Mouse (Mus musculus) limb, embryonic 14.5 days (tissue): ENCODE measurements around the gene Prss22. TPM values are rescaled to one million over a fixed set of nuclear protein-coding genes. Genes with fewer than 3 reads are reported as not detected.
A peak's percentile ranks its signal among the peaks of the same experiment; 100 is the strongest.

ENCODE experiments used
- ATAC-seq: fragments of 200-750 bp; cut with Nextera tagmentation; 2 replicates; pipeline ENCODE4 v1.8.0; 2017; ENCODE audit warnings: low read depth, moderate number of reproducible peaks, moderate TSS enrichment; ENCODE audit not compliant: low FRiP score
- DNase-seq: peaks from one replicate; pipeline ENCODE4 v3.0.0-alpha.2; 2015; ENCODE audit warnings: low spot score
- H3K27ac ChIP-seq: fragments of 300-500 bp; sonication (generic); replicated peaks from 2 replicates; pipeline ENCODE4 v1.5.1; 2014; ENCODE audit warnings: low read depth, mild to moderate bottlenecking, low read length, moderate library complexity, mixed read lengths
- H3K27me3 ChIP-seq: fragments of 300-500 bp; sonication (generic); 2 replicates; pipeline ENCODE4 v1.6.1; 2014; ENCODE audit warnings: low read length, mixed read lengths; ENCODE audit not compliant: control insufficient read depth, insufficient read depth
- H3K36me3 ChIP-seq: fragments of 300-500 bp; sonication (generic); 2 replicates; pipeline ENCODE4 v1.6.1; 2014; ENCODE audit warnings: mild to moderate bottlenecking, low read length, moderate library complexity, mixed read lengths; ENCODE audit not compliant: control insufficient read depth, insufficient read depth
- H3K4me1 ChIP-seq: fragments of 300-500 bp; sonication (generic); 2 replicates; pipeline ENCODE4 v1.6.1; 2014; ENCODE audit warnings: antibody characterized with exemption, low read length, mixed read lengths; ENCODE audit not compliant: control insufficient read depth, insufficient read depth
- H3K4me2 ChIP-seq: fragments of 300-500 bp; sonication (generic); replicated peaks from 2 replicates; pipeline ENCODE4 v1.6.1; 2014; ENCODE audit warnings: low read depth, mild to moderate bottlenecking, low read length, moderate library complexity; ENCODE audit not compliant: severe bottlenecking
- H3K4me3 ChIP-seq: fragments of 300-500 bp; sonication (generic); replicated peaks from 2 replicates; pipeline ENCODE4 v1.5.1; 2014; ENCODE audit warnings: low read length
- H3K9ac ChIP-seq: fragments of 300-500 bp; sonication (generic); 2 replicates; pipeline ENCODE4 v1.6.1; 2014; ENCODE audit warnings: mild to moderate bottlenecking, low read depth, low read length, moderate library complexity; ENCODE audit not compliant: severe bottlenecking
- H3K9me3 ChIP-seq: fragments of 300-500 bp; sonication (generic); 2 replicates; pipeline ENCODE4 v1.6.1; 2016; ENCODE audit warnings: low read length; ENCODE audit not compliant: control insufficient read depth
- POLR2A ChIP-seq: fragments of 200-500 bp; IDR thresholded peaks from 2 replicates; pipeline ENCODE4 v1.8.0; 2012; ENCODE audit warnings: inconsistent platforms, mild to moderate bottlenecking, moderate library complexity, borderline replicate concordance; ENCODE audit not compliant: insufficient read depth, insufficient read length; ENCODE audit errors: extremely low read depth
- WGBS: fragments of 180-500 bp; shearing (Covaris S2); extraction: QIAGEN DNeasy Blood & Tissue Kit; methylation state at CpG from one replicate; pipeline ENCODE4 v1.1.7; 2014; 5-methylcytosine and 5-hydroxymethylcytosine counted together
- polyA plus RNA-seq, 2 experiments: library from polyadenylated mRNA; depleted of rRNA in 1 of 2; stranded (reverse) in 1 of 2; unstranded in 1 of 2; fragments of >200 nt; fragmentation: Nextera tagmentation in 1 of 2; extraction: Ambion mirVana in 1 of 2; gene quantifications; 2 replicates each; pipeline versions ENCODE4 v1.2.1 to v1.2.3; 2012 to 2014

The Prss22 gene
- polyA plus RNA-seq, 2 experiments = 0.51 to 0.54 TPM

DNA sequence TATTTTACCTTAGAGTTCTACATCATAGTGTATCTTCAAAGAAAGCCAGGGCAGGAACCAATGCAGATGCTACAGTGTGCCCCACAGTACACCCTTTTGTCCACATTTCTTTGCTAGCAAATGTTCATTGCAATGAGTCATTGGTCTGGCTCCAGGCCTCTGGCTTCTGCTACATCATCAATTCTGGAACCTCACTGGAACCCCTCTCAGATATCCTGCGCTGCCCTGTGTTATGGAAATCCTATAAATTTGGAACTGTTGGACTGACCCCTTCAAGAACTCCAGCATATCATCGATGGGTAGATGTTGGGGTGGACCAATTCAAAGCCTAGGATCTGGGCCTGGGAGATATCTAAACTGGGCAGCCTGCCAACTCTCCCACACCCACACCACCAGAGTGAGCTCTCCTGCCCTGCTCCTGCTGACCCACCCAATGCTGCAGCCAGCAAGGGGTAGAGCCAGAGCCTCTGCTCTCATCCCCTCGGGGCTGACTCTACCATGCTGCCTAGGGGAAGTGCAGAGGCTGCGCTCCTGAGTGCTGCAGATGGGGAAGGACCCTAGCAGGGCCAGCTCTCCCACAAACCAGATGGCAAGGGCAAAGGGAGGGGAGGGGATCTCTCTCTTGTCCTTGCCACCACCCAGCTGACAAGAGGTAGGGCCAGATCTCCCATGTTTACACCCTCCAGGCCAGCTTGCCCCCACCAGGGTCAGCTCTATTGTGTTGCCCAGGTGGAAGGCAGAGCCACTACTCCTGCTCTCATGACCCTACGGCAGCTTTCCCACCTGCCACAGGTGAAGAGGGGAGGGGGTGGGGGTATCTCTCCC is 23.7 kb upstream of the Prss22 start:
- Histone ChIP-seq H3K4me3 (no peak overlapping the region), H3K4me1 (peaks cover 5% of the 10 kb centered on the region; the same call in 1 of the 2 replicates), H3K4me2 (no peak overlapping the region), H3K27ac (no peak overlapping the region), H3K9me3 (no peaks in the 10 kb centered on the region), H3K9ac (no peak overlapping the region), H3K36me3 (no peaks in the 10 kb centered on the region), H3K27me3 (no peaks in the 10 kb centered on the region)
- WGBS = 68% methylated on average over 5 of the region's 5 CpGs
- no peak for TF ChIP-seq POLR2A
- no peak for DNase-seq
- 0 out of 2 replicates have a peak, but pooled peaks have one; percentile 15 for ATAC-seq

DNA sequence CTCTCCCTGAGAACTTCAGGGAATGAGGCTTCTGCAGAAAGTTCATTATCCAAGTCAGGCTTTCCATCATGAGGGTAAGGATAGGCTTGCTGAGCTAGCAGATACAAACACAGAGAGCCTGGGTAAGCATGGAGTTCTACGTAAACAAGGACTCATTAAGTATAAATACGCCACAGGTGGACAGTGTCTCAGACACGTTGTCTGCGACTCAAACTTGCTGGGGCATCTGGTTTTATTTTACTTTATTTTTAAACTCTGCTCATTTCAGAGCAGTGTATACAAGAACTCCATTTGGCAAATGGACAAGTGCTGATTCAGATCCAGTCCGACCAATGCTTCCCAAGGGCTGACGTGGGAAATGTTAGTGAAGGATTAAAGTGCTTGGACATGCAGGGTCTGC is 22.8 kb upstream of the Prss22 start:
- peaks cover 5% of the 10 kb centered on the region; the same call in 1 of the 2 replicates for H3K4me1 ChIP-seq
- peak; percentile 54 for DNase-seq
- no peaks in the 10 kb centered on the region for H3K36me3 ChIP-seq
- H3K27ac ChIP-seq = no peak overlapping the region
- H3K9me3 ChIP-seq = no peaks in the 10 kb centered on the region
- TF ChIP-seq POLR2A = no peak
- no peak overlapping the region for H3K9ac ChIP-seq
- no peaks in the 10 kb centered on the region for H3K27me3 ChIP-seq
- 36% methylated on average over 6 of the region's 6 CpGs for WGBS
- no peak overlapping the region for H3K4me3 ChIP-seq
- ATAC-seq = peak; percentile 70
- no peak overlapping the region for H3K4me2 ChIP-seq

DNA sequence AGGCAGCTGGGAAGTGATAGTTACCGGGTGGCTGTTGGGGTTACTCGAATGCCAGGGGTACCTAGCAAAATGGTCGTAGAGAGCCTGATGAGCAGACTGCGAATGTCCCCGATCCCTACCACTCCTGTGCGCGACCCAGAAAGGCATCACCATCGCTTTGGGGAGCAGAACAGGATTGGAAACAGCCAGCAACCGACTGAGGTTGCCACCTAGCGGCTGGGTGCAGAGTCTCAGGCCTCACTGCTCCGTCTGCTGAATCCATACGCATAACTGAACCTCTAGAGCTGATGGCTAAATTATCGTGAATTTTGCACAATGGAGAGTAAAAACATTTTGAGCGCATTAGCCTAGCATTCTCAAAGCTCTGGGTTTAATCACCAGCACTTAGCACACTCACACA is 17.8 kb upstream of the Prss22 start:
- Histone ChIP-seq H3K27ac (no peak overlapping the region), H3K4me1 (no peaks in the 10 kb centered on the region), H3K9ac (no peak overlapping the region), H3K27me3 (no peaks in the 10 kb centered on the region), H3K36me3 (no peaks in the 10 kb centered on the region), H3K9me3 (no peaks in the 10 kb centered on the region), H3K4me3 (no peak overlapping the region), H3K4me2 (no peak overlapping the region)
- no peak for DNase-seq
- no peak for TF ChIP-seq POLR2A
- 24% methylated on average over 14 of the region's 14 CpGs for whole genome bisulfite sequencing
- ATAC-seq = no peak

DNA sequence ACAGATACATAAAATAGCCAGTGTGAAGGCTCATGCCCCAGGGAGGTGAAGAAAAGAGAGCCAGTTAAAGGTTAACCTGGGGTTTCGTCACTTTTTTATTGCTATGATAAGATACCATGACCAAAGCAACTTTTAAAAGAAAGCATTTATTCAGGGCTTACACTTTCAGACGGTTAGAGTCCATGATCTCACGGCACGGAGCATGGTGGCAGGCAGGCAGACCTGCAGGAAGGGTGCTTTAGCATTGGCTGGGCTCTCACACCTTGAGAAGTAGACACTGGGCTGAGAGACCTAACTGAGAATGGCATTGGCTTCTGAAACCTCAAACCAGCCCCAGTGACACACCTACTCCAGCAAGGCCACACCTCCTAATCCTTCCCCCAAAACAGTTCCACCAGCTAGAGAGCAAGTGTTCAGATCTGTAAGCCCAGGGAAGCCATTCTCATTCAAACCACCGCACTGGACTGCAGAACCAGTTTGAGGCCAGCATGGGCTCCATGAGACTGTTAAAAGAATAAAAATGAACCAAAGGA is 16.6 kb upstream of the Prss22 start:
- Histone ChIP-seq H3K9ac (no peak overlapping the region), H3K27ac (no peak overlapping the region), H3K4me1 (no peaks in the 10 kb centered on the region), H3K4me2 (no peak overlapping the region), H3K4me3 (no peak overlapping the region), H3K36me3 (no peaks in the 10 kb centered on the region), H3K9me3 (no peaks in the 10 kb centered on the region), H3K27me3 (no peaks in the 10 kb centered on the region)
- no peak for TF ChIP-seq POLR2A
- ATAC-seq = no peak
- WGBS = 87% methylated on average over 5 of the region's 5 CpGs
- no peak for DNase-seq

DNA sequence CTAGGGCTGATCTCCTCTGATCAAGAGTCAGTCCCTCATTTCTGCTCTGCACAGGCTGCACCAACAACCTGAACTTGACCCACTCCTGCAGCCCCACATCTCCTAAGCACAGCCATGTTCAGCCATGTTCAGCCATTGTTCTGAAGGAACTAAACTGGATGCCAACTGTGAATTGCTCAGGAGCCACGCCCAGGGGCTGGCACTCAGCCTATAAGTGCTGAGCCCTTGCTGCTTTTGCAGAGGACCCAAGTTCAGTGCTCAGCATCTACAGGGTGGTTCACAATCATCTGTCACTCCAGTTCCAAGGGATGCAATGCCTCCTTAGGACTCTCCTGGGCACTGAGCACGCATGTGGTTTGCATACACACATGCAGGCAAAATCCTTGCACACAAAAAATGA is 15.0 kb upstream of the Prss22 start:
- H3K9me3 ChIP-seq = no peaks in the 10 kb centered on the region
- H3K4me1 ChIP-seq = no peaks in the 10 kb centered on the region
- no peaks in the 10 kb centered on the region for H3K36me3 ChIP-seq
- H3K9ac ChIP-seq = no peak overlapping the region
- 78% methylated on average over 2 of the region's 2 CpGs for WGBS
- H3K4me3 ChIP-seq = no peak overlapping the region
- TF ChIP-seq POLR2A = no peak
- no peak overlapping the region for H3K27ac ChIP-seq
- no peaks in the 10 kb centered on the region for H3K27me3 ChIP-seq
- H3K4me2 ChIP-seq = no peak overlapping the region
- ATAC-seq (no peak), DNase-seq (no peak)
